In the genomic region with DNA sequence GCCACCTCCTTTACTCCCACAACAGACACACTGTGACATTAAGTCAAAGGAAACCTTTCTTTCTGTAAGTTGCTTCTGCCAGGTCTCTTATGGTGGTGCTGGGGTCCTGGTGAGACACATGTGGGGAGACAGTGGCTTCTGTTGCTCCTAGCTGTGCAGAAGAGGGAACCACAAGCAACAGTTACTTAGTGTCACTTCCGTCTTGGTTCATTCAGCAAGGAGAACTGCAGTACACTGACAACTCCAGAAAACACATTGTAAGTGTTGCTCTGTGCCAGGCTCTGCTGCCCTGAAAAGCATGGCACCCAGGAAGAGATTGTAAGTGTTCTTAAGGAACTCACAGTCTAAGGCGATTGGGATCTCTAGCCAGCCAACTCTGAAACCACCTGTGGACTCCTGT, we compare ENCODE assay signal across 8 mouse cellular contexts. TPM values are rescaled to one million over a fixed set of nuclear protein-coding genes. Genes with fewer than 3 reads are reported as not detected.
DNase-seq lines count a peak whose midpoint lies in the region; ATAC-seq and TF ChIP-seq lines count a peak whose summit lies in the region.
"Had no signal": no experiment of that assay in that cellular context is flagged by ENCODE, and none has a peak within 500 bp of the region (broad histone marks: within the 10 kb centered on the region; RNA-seq: fewer than 3 reads in every experiment).

A gene (plus strand): TSS at position 210 of the 400 bp plus-strand sequence.

- 0 out of 2 replicates have a peak within 1 kb of the TSS, but pooled peaks have one; percentile 71 for H3K4me2 ChIP-seq in hindbrain, embryonic 14.5 days (replicated peaks)
- H3K4me2 ChIP-seq in liver, embryonic 15.5 days, result peak within 1 kb of the TSS; percentile 84
- H3K4me2 ChIP-seq in stomach, embryonic 15.5 days, result no peak within 1 kb of the TSS

- WGBS in hindbrain, embryonic 14.5 days, result 90% methylated on average over 2 of the region's 2 CpGs
- 43% methylated on average over 2 of the region's 2 CpGs for WGBS in liver, embryonic 15.5 days (ENCODE audit: insufficient replicate concordance)
- 81% methylated on average over 2 of the region's 2 CpGs for WGBS in stomach, embryonic 15.5 days

- no peaks in the 10 kb centered on the region for H3K9me3 ChIP-seq in E14TG2a.4 (ENCODE audit: low read length)
- H3K9me3 ChIP-seq in hindbrain, embryonic 14.5 days (ENCODE audit: control insufficient read depth, low read length), result no peaks in the 10 kb centered on the region
- no peaks in the 10 kb centered on the region for H3K9me3 ChIP-seq in liver, embryonic 15.5 days (replicated peaks)
- H3K9me3 ChIP-seq in stomach, embryonic 15.5 days, result no peaks in the 10 kb centered on the region
- H3K9me3 ChIP-seq: megakaryocyte, embryonic 14.5 days had no signal

- H3K4me3 ChIP-seq in E14TG2a.4 (replicated peaks; ENCODE audit: low read length), result peak within 1 kb of the TSS; percentile 78; the same call in 1 of the 2 replicates
- H3K4me3 ChIP-seq in hindbrain, embryonic 14.5 days (replicated peaks; ENCODE audit: low read length), result no peak within 1 kb of the TSS
- H3K4me3 ChIP-seq in liver, embryonic 15.5 days (replicated peaks), result no peak within 1 kb of the TSS
- H3K4me3 ChIP-seq in stomach, embryonic 15.5 days (replicated peaks), result no peak within 1 kb of the TSS; the same call in 1 of the 2 replicates

- no peak within 1 kb of the TSS for H3K9ac ChIP-seq in hindbrain, embryonic 14.5 days
- H3K9ac ChIP-seq in liver, embryonic 15.5 days, result no peak within 1 kb of the TSS
- no peak within 1 kb of the TSS for H3K9ac ChIP-seq in stomach, embryonic 15.5 days

- no peak for DNase-seq in adrenal gland, adult 2 months
- no peak for DNase-seq in gastrocnemius, adult 18-20 months (ENCODE audit: low spot score)
- no peak for DNase-seq in hindbrain, embryonic 14.5 days (ENCODE audit: low spot score)
- DNase-seq in MN1 (ENCODE audit: low spot score), result no peak

- H3K27ac ChIP-seq in hindbrain, embryonic 14.5 days, result no peak within 1 kb of the TSS
- H3K27ac ChIP-seq in liver, embryonic 15.5 days (replicated peaks), result peak within 1 kb of the TSS; percentile 81; the same call in 1 of the 2 replicates
- no peak within 1 kb of the TSS for H3K27ac ChIP-seq in stomach, embryonic 15.5 days

- no peak for TF ChIP-seq CTCF in E14TG2a.4 (conservative IDR thresholded peaks at IDR 0.05; ENCODE audit: low read length)

- ATAC-seq in hindbrain, embryonic 14.5 days (ENCODE audit: low FRiP score), result no peak
- no peak for ATAC-seq in liver, embryonic 15.5 days (ENCODE audit: insufficient read depth)
- no peak for ATAC-seq in stomach, embryonic 15.5 days (ENCODE audit: insufficient read depth, low FRiP score, low read depth)

- peaks cover 14% of the 10 kb centered on the region for H3K27me3 ChIP-seq in E14TG2a.4 (ENCODE audit: insufficient read depth, low read length)
- no peaks in the 10 kb centered on the region for H3K27me3 ChIP-seq in hindbrain, embryonic 14.5 days (ENCODE audit: control insufficient read depth, insufficient read depth, low read length)
- no peaks in the 10 kb centered on the region for H3K27me3 ChIP-seq in liver, embryonic 15.5 days
- no peaks in the 10 kb centered on the region for H3K27me3 ChIP-seq in stomach, embryonic 15.5 days (replicated peaks)

- H3K4me1 ChIP-seq in E14TG2a.4 (replicated peaks; ENCODE audit: low read depth, low read length), result peaks cover 8% of the 10 kb centered on the region
- H3K4me1 ChIP-seq in hindbrain, embryonic 14.5 days (replicated peaks; ENCODE audit: control insufficient read depth, insufficient read depth, low read length), result no peaks in the 10 kb centered on the region
- peaks cover 31% of the 10 kb centered on the region for H3K4me1 ChIP-seq in liver, embryonic 15.5 days (replicated peaks)
- H3K4me1 ChIP-seq in stomach, embryonic 15.5 days, result no peaks in the 10 kb centered on the region; the same call in 1 of the 2 replicates

- H3K36me3 ChIP-seq in E14TG2a.4 (ENCODE audit: insufficient read depth, low read length), result no peaks in the 10 kb centered on the region
- H3K36me3 ChIP-seq in hindbrain, embryonic 14.5 days (replicated peaks; ENCODE audit: control insufficient read depth, insufficient read depth), result no peaks in the 10 kb centered on the region
- H3K36me3 ChIP-seq in liver, embryonic 15.5 days (replicated peaks), result peaks cover 9% of the 10 kb centered on the region
- 0 out of 2 replicates have a peak, but pooled peaks cover 3% of the 10 kb centered on the region for H3K36me3 ChIP-seq in stomach, embryonic 15.5 days

RNA-seq across cellular contexts. Expression of the gene that starts here (rescaled TPM):
- 10 to 100 TPM; 19.6 to 22.3 TPM for total RNA-seq in adrenal gland, adult 2 months (2021)
- polyA plus RNA-seq in adrenal gland, adult 2 months (2012; rRNA removed), result 8.9 and 11.7 TPM in 2 replicates
- total RNA-seq in gastrocnemius, adult 18-20 months (2021), result 10 to 100 TPM; 10.7 to 11.5 TPM
- polyA plus RNA-seq in hindbrain, embryonic 14.5 days (2014; fragmentation: Nextera tagmentation; extraction: Ambion mirVana), result 45.1 and 54.2 TPM in 2 replicates
- polyA plus RNA-seq in liver, embryonic 15.5 days (2015; fragmentation: Nextera tagmentation; extraction: Ambion mirVana), result 51.7 and 57.3 TPM in 2 replicates
- 75.7 and 84.7 TPM in 2 replicates for polyA plus RNA-seq in stomach, embryonic 15.5 days (2015; fragmentation: Nextera tagmentation; extraction: Ambion mirVana)
